ENCODE assay signal across 12 mouse cellular contexts in the genomic region with DNA sequence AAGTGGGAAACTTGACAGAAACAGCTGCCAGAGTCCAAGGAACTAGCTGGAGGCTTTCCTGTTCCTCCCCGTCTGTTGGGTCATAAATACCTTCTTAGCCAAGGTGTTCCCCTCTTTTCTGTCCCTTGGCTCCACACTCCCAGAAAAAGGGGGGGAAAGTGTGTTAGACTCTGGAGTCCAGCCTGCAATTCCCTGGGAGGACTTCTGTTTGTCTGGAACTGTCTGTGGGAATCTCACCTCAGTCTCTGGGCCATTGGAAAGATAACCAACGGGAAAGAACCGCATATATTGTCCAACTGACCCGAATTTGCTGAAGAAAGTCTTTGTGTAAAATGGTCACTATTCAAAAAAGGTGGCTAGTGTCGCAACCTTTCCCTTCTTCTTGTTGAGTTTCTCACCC. TPM values are rescaled to one million over a fixed set of nuclear protein-coding genes. Genes with fewer than 3 reads are reported as not detected.
DNase-seq lines count a peak whose midpoint lies in the region; ATAC-seq and TF ChIP-seq lines count a peak whose summit lies in the region.
"Had no signal": no experiment of that assay in that cellular context is flagged by ENCODE, and none has a peak within 500 bp of the region (broad histone marks: within the 10 kb centered on the region; RNA-seq: fewer than 3 reads in every experiment).

No protein-coding gene starts in this region.

- ATAC-seq in hindbrain, embryonic 12.5 days (ENCODE audit: low FRiP score): no peak
- ATAC-seq in hindbrain, embryonic 16.5 days: no peak
- no peak for ATAC-seq in lung, embryonic 16.5 days (ENCODE audit: low read depth)
- no peak for ATAC-seq in lung, postnatal 0 days
- ATAC-seq in limb, embryonic 11.5 days (ENCODE audit: insufficient number of reproducible peaks, low FRiP score, low TSS enrichment, low read depth): no peak; the same call in 1 of the 2 replicates
- no peak; the same call in 1 of the 2 replicates for ATAC-seq in stomach, embryonic 15.5 days (ENCODE audit: insufficient read depth, low FRiP score, low read depth)

- no peaks in the 10 kb centered on the region for H3K9me3 ChIP-seq in hindbrain, embryonic 12.5 days (replicated peaks)
- H3K9me3 ChIP-seq in hindbrain, embryonic 16.5 days (ENCODE audit: control insufficient read depth, low read length): 0 out of 2 replicates have a peak, but pooled peaks cover 3% of the 10 kb centered on the region
- H3K9me3 ChIP-seq in lung, embryonic 16.5 days (ENCODE audit: control insufficient read depth, low read length): no peaks in the 10 kb centered on the region
- H3K9me3 ChIP-seq in lung, postnatal 0 days (ENCODE audit: low read length): no peaks in the 10 kb centered on the region
- H3K9me3 ChIP-seq in limb, embryonic 11.5 days (ENCODE audit: control insufficient read depth, low read length): no peaks in the 10 kb centered on the region
- H3K9me3 ChIP-seq in stomach, embryonic 15.5 days: no peaks in the 10 kb centered on the region
- H3K9me3 ChIP-seq: liver, embryonic 13.5 days had no signal

- WGBS in hindbrain, embryonic 12.5 days: 75% methylated on average over 5 of the region's 5 CpGs
- 66% methylated on average over 5 of the region's 5 CpGs for WGBS in hindbrain, embryonic 16.5 days
- 60% methylated on average over 5 of the region's 5 CpGs for WGBS in lung, embryonic 16.5 days
- WGBS in lung, postnatal 0 days: 59% methylated on average over 5 of the region's 5 CpGs
- 75% methylated on average over 5 of the region's 5 CpGs for WGBS in limb, embryonic 11.5 days
- WGBS in stomach, embryonic 15.5 days: 61% methylated on average over 5 of the region's 5 CpGs

- no peak overlapping the region for H3K4me2 ChIP-seq in hindbrain, embryonic 12.5 days (replicated peaks)
- H3K4me2 ChIP-seq in hindbrain, embryonic 16.5 days (ENCODE audit: low read length): no peak overlapping the region
- H3K4me2 ChIP-seq in lung, embryonic 16.5 days (ENCODE audit: low read depth, low read length): peak overlapping the region; percentile 89; the same call in 1 of the 2 replicates
- H3K4me2 ChIP-seq in lung, postnatal 0 days (replicated peaks; ENCODE audit: low read depth, low read length): no peak overlapping the region
- no peak overlapping the region for H3K4me2 ChIP-seq in limb, embryonic 11.5 days (ENCODE audit: low read depth, severe bottlenecking)
- no peak overlapping the region; the same call in 1 of the 2 replicates for H3K4me2 ChIP-seq in stomach, embryonic 15.5 days

- no peak for TF ChIP-seq EP300 in lung, postnatal 0 days (IDR thresholded peaks at IDR 0.05)

- peaks cover 21% of the 10 kb centered on the region for H3K27me3 ChIP-seq in hindbrain, embryonic 12.5 days
- H3K27me3 ChIP-seq in hindbrain, embryonic 16.5 days (replicated peaks; ENCODE audit: control insufficient read depth, insufficient read depth, low read length): no peaks in the 10 kb centered on the region; the same call in 1 of the 2 replicates
- no peaks in the 10 kb centered on the region for H3K27me3 ChIP-seq in lung, embryonic 16.5 days (ENCODE audit: control insufficient read depth, insufficient read depth, low read depth, low read length)
- H3K27me3 ChIP-seq in lung, postnatal 0 days (replicated peaks; ENCODE audit: insufficient read depth, low read length): no peaks in the 10 kb centered on the region
- no peaks in the 10 kb centered on the region for H3K27me3 ChIP-seq in limb, embryonic 11.5 days (ENCODE audit: control insufficient read depth, insufficient read depth, low read length)
- H3K27me3 ChIP-seq in stomach, embryonic 15.5 days (replicated peaks): no peaks in the 10 kb centered on the region
- H3K27me3 ChIP-seq: CH12.LX had no signal

- H3K9ac ChIP-seq in hindbrain, embryonic 12.5 days: no peak overlapping the region
- no peak overlapping the region for H3K9ac ChIP-seq in hindbrain, embryonic 16.5 days (ENCODE audit: low read depth, low read length)
- H3K9ac ChIP-seq in lung, embryonic 16.5 days (ENCODE audit: low read length): no peak overlapping the region
- no peak overlapping the region for H3K9ac ChIP-seq in lung, postnatal 0 days (replicated peaks; ENCODE audit: low read depth)
- H3K9ac ChIP-seq in limb, embryonic 11.5 days (ENCODE audit: low read length): no peak overlapping the region
- no peak overlapping the region for H3K9ac ChIP-seq in stomach, embryonic 15.5 days
- H3K9ac ChIP-seq: liver, embryonic 13.5 days had no signal

- no peaks in the 10 kb centered on the region for H3K36me3 ChIP-seq in hindbrain, embryonic 12.5 days
- no peaks in the 10 kb centered on the region for H3K36me3 ChIP-seq in hindbrain, embryonic 16.5 days (ENCODE audit: control insufficient read depth, insufficient read depth, low read length)
- H3K36me3 ChIP-seq in lung, embryonic 16.5 days (ENCODE audit: control insufficient read depth, insufficient read depth, low read length): no peaks in the 10 kb centered on the region
- no peaks in the 10 kb centered on the region for H3K36me3 ChIP-seq in lung, postnatal 0 days (ENCODE audit: insufficient read depth, low read length)
- no peaks in the 10 kb centered on the region for H3K36me3 ChIP-seq in limb, embryonic 11.5 days (ENCODE audit: control insufficient read depth, insufficient read depth, low read length)
- no peaks in the 10 kb centered on the region for H3K36me3 ChIP-seq in stomach, embryonic 15.5 days
- H3K36me3 ChIP-seq: forebrain, embryonic 10.5 days; liver, embryonic 13.5 days had no signal

- no peak for DNase-seq in lung, postnatal 0 days (ENCODE audit: low spot score)
- no peak for DNase-seq in limb, embryonic 11.5 days (ENCODE audit: low spot score)
- no peak for DNase-seq in yolk sac, embryonic 10.5 days (ENCODE audit: low spot score)
- DNase-seq: cerebellum, adult 9-10 months; liver, embryonic 13.5 days had no signal

- peaks cover 6% of the 10 kb centered on the region; the same call in 1 of the 2 replicates for H3K4me1 ChIP-seq in hindbrain, embryonic 12.5 days
- H3K4me1 ChIP-seq in hindbrain, embryonic 16.5 days (ENCODE audit: control insufficient read depth, insufficient read depth, low read depth, low read length): peaks cover 9% of the 10 kb centered on the region; the same call in 1 of the 2 replicates
- H3K4me1 ChIP-seq in lung, embryonic 16.5 days (replicated peaks; ENCODE audit: control insufficient read depth, insufficient read depth, low read length): peaks cover 25% of the 10 kb centered on the region
- H3K4me1 ChIP-seq in lung, postnatal 0 days (ENCODE audit: insufficient read depth, low read depth, low read length): no peaks in the 10 kb centered on the region
- no peaks in the 10 kb centered on the region for H3K4me1 ChIP-seq in limb, embryonic 11.5 days (ENCODE audit: control insufficient read depth, insufficient read depth, low read length)
- H3K4me1 ChIP-seq in stomach, embryonic 15.5 days: peaks cover 10% of the 10 kb centered on the region
- H3K4me1 ChIP-seq: liver, embryonic 13.5 days had no signal

- H3K4me3 ChIP-seq in hindbrain, embryonic 12.5 days: no peak overlapping the region
- H3K4me3 ChIP-seq in hindbrain, embryonic 16.5 days (ENCODE audit: low read length): no peak overlapping the region
- H3K4me3 ChIP-seq in lung, embryonic 16.5 days (ENCODE audit: low read length): no peak overlapping the region
- H3K4me3 ChIP-seq in lung, postnatal 0 days (ENCODE audit: low read depth, low read length): no peak overlapping the region
- no peak overlapping the region for H3K4me3 ChIP-seq in limb, embryonic 11.5 days (ENCODE audit: low read depth, low read length)
- H3K4me3 ChIP-seq in stomach, embryonic 15.5 days (replicated peaks): no peak overlapping the region

- H3K27ac ChIP-seq in hindbrain, embryonic 12.5 days: 0 out of 2 replicates have a peak overlapping the region, but pooled peaks have one; percentile 12
- no peak overlapping the region for H3K27ac ChIP-seq in hindbrain, embryonic 16.5 days (ENCODE audit: low read depth, low read length)
- peak overlapping the region; percentile 90 for H3K27ac ChIP-seq in lung, embryonic 16.5 days (ENCODE audit: low read length)
- H3K27ac ChIP-seq in lung, postnatal 0 days (ENCODE audit: low read length): no peak overlapping the region
- peak overlapping the region; percentile 56; the same call in 1 of the 2 replicates for H3K27ac ChIP-seq in limb, embryonic 11.5 days (replicated peaks; ENCODE audit: low read depth, low read length)
- H3K27ac ChIP-seq in stomach, embryonic 15.5 days: peak overlapping the region; percentile 91; the same call in 1 of the 2 replicates
- H3K27ac ChIP-seq: left cerebral cortex, adult 2 months; liver, embryonic 13.5 days had no signal

- no peak for TF ChIP-seq CTCF in lung, postnatal 0 days (IDR thresholded peaks at IDR 0.05)

RNA-seq across cellular contexts. Expression of gene P3h2, which starts 1.0 kb away (rescaled TPM):
- 2.3 and 3.5 TPM in 2 replicates for polyA plus RNA-seq in hindbrain, embryonic 12.5 days (2016; fragmentation: Nextera tagmentation; extraction: Ambion mirVana)
- polyA plus RNA-seq in hindbrain, embryonic 16.5 days (2015; fragmentation: Nextera tagmentation; extraction: Ambion mirVana): 0.81 and 1.5 TPM in 2 replicates
- 3.1 and 4.0 TPM in 2 replicates for polyA plus RNA-seq in lung, embryonic 16.5 days (2015; fragmentation: Nextera tagmentation; extraction: Ambion mirVana)
- 1.5 and 1.6 TPM in 2 replicates for polyA plus RNA-seq in lung, postnatal 0 days (2015; fragmentation: Nextera tagmentation; extraction: Ambion mirVana)
- polyA plus RNA-seq in limb, embryonic 11.5 days (2014; fragmentation: Nextera tagmentation; extraction: Ambion mirVana): 5.2 and 5.3 TPM in 2 replicates
- polyA plus RNA-seq in stomach, embryonic 15.5 days (2015; fragmentation: Nextera tagmentation; extraction: Ambion mirVana): 4.9 and 5.5 TPM in 2 replicates

Comparison
In these comparisons a context has a peak if more than half of its experiments do, and no peak if none do; other contexts are left out.
1. H3K27ac ChIP-seq: peak in hindbrain, embryonic 12.5 days (single experiment), lung, embryonic 16.5 days (single experiment), limb, embryonic 11.5 days (single experiment) and stomach, embryonic 15.5 days (single experiment); none in hindbrain, embryonic 16.5 days (single experiment) and lung, postnatal 0 days (single experiment).